Mouse (Mus musculus) lung, postnatal 14 days (tissue): ENCODE data around the gene Nol4l.
"Not testable (repeated sequence)": the region's sequence is repeated elsewhere in the genome, so short reads cannot be mapped to it uniquely, and the experiment has no call there.

Experiments
- DNase-seq: peaks from one replicate; pipeline ENCODE4 v3.0.0; 2021

Nol4l gene

GRCm38 (mm10) chr2:153404062-153404461 is 125.7 kb downstream of the Nol4l start:
- no peak for DNase-seq

- DNase-seq = no peak
These were observed 130.6 kb downstream of the Nol4l start for GRCm38 (mm10) chr2:153399166-153399565.

- DNase-seq = no peak
These were observed 131.8 kb downstream of the Nol4l start for GRCm38 (mm10) chr2:153397790-153398515.

GRCm38 (mm10) chr2:153393045-153393444 is 136.7 kb downstream of the Nol4l start:
- DNase-seq = no peak

- no peak for DNase-seq
These were observed 139.9 kb downstream of the Nol4l start for GRCm38 (mm10) chr2:153389831-153390230.

GRCm38 (mm10) chr2:153380479-153380878 is 149.3 kb downstream of the Nol4l start:
- DNase-seq = no peak

GRCm38 (mm10) chr2:153375380-153375779 is 154.4 kb downstream of the Nol4l start:
- DNase-seq = no peak

GRCm38 (mm10) chr2:153370871-153371270 is 158.9 kb downstream of the Nol4l start:
- no peak for DNase-seq

- not testable (repeated sequence) for DNase-seq
These were observed 165.2 kb downstream of the Nol4l start for GRCm38 (mm10) chr2:153364531-153364930.

GRCm38 (mm10) chr2:153361101-153361710 is 168.6 kb downstream of the Nol4l start:
- DNase-seq = no peak
